Mouse (Mus musculus): Measurements from ENCODE around the gene Gm2696.
"Not testable (repeated sequence)": the region's sequence is repeated elsewhere in the genome, so short reads cannot be mapped to it uniquely, and the experiment has no call there.

Gene Gm2696

DNA sequence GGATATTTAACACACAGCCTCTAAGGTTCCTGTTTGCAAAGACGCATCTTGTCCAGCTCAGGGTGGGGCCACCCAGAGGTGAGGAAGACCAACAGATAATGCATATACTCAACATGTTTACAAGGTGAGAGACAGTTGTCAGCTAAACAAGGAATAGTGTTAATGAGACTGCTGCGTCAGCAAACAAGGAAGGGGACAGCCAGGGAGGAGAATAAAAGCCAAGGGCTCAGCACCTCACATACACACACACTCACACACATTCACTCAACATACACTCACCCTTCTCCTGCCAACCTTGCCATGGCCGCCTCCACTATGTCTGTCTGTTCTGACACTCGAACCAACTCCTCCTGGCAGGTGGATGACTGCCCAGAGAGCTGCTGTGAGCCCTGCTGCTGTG is at the start of gene Gm2696:
Gene Gm2696 (plus strand): TSS at position 301 of the 400 bp plus-strand sequence.
- DNase-seq (ENCODE audit: low read depth, low spot score), result no peak

DNA sequence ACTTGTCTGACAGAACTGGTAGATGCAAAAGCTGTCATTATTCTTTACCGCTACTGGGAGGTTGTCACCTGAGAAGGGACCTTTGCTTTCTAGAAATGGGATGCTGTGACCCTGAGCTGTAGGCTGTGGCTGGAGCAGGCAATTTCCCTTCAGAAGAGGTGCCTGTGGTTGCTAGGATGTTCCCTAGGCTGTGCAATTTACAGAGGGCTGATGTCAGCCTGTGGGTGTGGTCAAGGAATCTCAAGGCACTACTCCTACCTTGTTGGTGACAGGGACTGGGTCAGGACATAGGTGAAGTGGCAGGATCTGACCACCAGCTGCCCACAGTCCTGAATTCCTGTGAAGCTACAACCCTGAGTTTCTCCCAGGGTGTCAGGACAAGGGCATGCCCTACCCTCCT is 44.8 kb upstream of the Gm2696 start:
- no peak for DNase-seq (ENCODE audit: low read depth, low spot score)

DNA sequence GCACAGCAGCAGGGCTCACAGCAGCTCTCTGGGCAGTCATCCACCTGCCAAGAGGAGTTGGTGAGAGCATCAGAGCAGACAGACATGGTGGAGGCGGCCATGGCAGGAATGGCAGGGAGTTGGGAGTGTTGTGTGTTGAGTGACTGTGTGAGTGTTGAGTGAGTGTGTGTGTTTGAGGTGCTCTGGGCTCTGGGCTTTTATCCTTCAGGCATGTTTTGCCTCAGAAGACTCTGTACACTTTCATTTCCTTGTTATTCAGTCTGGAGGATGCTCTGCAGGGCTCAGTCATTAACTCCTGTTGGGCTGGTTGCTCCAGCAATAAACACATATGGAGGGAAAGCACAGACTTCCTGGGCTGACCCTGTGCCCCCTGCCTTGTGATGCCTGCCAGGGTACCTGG is 43.3 kb upstream of the Gm2696 start, which contains the start of gene Gm3238:
Gene Gm3238 (minus strand): TSS at position 101 of the 400 bp plus-strand sequence.
- DNase-seq (ENCODE audit: low read depth, low spot score), result not testable (repeated sequence)

DNA sequence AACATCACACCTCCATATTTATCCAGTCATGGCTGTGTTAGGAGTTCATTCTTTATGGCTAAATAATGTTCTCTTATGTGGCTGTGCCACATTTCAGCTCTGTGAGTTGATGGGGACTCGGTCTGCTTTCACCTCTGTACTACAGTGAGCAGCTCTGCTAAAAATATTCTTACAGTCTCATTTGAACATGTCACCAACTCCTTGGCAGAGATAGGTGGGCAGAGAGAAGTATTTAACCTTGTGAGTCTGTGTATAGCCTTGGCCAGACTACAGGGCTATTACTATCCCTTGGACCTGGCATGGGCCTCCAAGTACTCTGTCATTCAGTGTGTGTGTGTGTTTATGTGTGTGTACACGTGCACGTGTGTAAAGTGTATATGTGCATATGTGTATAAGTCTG is 42.3 kb upstream of the Gm2696 start:
- DNase-seq (ENCODE audit: low read depth, low spot score), result not testable (repeated sequence)

- not testable (repeated sequence) for DNase-seq (ENCODE audit: low read depth, low spot score)
Observed at GRCm38 (mm10) chr10:77776844-77777243, 37.6 kb upstream of the Gm2696 start, which contains the start of gene Gm7138. Gm7138 (minus strand) TSS chr10:77776944.

- DNase-seq (ENCODE audit: low read depth, low spot score), result not testable (repeated sequence)
Observed at GRCm38 (mm10) chr10:77782442-77782841, 32.0 kb upstream of the Gm2696 start, which contains the start of gene Gm3250. Gm3250 (minus strand) TSS chr10:77782542.

- not testable (repeated sequence) for DNase-seq (ENCODE audit: low read depth, low spot score)
Observed at GRCm38 (mm10) chr10:77783396-77783795, 31.1 kb upstream of the Gm2696 start.

DNA sequence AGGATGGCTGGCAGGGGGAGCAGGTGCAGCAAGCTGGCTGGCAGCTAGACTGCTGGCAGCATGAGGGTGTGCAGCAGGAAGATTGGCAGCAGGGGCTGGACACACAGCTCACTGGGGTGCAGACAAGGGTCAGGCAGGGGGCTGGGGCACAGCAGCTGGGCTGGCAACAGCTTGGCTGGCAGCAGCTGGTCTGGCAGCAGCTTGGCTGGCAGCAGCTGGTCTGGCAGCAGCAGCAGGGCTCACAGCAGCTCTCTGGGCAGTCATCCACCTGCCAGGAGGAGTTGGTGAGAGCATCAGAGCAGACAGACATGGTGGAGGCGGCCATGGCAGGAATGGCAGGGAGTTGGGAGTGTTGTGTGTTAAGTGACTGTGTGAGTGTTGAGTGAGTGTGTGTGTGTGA is 26.6 kb upstream of the Gm2696 start, which contains the start of gene Gm7137:
Gene Gm7137 (minus strand): TSS at position 325 of the 400 bp plus-strand sequence.
- not testable (repeated sequence) for DNase-seq (ENCODE audit: low read depth, low spot score)

DNA sequence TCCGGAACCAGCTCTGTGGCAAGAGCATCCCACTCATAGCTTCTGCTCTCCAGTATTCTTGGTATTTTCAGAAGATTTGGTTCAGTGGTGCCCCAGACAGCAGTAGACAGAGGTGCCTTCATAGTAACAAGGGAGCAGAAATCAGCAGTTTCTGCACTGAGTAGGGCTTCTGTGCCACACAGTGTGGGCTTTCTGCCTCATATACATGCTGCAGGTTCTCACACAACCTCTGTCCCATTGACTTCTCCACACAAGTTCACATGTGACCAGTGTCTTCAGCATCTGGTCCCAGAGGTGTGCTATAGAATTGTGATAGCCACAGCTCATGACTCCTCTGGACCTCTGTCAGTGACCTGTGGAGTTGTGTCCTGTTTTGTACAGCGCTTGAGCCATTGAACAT is 25.9 kb upstream of the Gm2696 start:
- DNase-seq (ENCODE audit: low read depth, low spot score), result no peak

GRCm38 (mm10) chr10:77794976-77795375 is 19.5 kb upstream of the Gm2696 start, which contains the start of gene Gm9639:
Gm9639 (minus strand) TSS chr10:77795076.
- DNase-seq (ENCODE audit: low read depth, low spot score), result no peak

- DNase-seq (ENCODE audit: low read depth, low spot score), result no peak
Observed at GRCm38 (mm10) chr10:77797677-77798076, 16.8 kb upstream of the Gm2696 start.

GRCm38 (mm10) chr10:77798164-77798920 is 16.1 kb upstream of the Gm2696 start:
- not testable (repeated sequence) for DNase-seq (ENCODE audit: low read depth, low spot score)

GRCm38 (mm10) chr10:77798921-77799508 is 15.5 kb upstream of the Gm2696 start, which contains the start of gene Gm19668:
Gm19668 (minus strand) TSS chr10:77799133.
- no peak for DNase-seq (ENCODE audit: low read depth, low spot score)

DNA sequence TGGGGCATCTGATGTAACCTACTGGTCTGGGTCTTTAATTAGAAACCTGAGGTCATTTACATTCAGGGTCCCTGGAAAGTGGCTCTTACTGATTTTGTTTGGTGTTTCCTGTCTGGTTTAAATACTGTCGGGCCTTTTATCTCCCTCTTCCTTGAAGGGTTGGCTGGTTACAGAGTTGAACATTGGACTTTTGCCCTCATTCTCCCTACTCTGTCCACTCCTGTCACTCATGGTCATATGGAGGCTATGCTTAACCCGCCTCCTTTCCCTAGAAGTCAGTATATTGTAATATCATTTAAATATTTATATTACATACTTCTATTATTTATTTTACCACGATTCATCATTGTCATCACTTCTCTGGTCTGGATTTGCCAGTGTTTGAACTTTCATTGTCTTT is 10.4 kb upstream of the Gm2696 start:
- DNase-seq (ENCODE audit: low read depth, low spot score), result no peak

DNA sequence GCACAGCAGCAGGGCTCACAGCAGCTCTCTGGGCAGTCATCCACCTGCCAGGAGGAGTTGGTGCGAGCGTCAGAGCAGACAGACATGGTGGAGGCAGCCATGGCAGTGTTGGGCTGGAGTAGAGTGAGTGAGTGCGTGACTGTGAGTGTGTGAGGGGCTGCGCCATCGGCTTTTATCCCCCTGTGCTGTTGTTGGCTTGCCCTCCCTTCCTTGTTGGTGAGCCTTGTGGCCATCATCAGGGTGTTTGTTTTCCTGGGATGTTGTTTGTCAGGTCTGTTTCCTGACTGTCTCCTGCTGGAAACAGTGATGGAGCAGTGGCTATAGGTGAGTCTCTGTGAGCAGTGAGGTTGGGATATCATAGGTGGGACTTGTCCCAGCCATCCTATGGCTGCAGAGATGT is 2.7 kb upstream of the Gm2696 start, which contains the start of gene Gm9507:
Gene Gm9507 (minus strand): TSS at position 101 of the 400 bp plus-strand sequence.
- no peak for DNase-seq (ENCODE audit: low read depth, low spot score)

- peak; percentile 2 for DNase-seq (ENCODE audit: low read depth, low spot score)
Observed at GRCm38 (mm10) chr10:77815514-77815913, 1.0 kb downstream of the Gm2696 start.

- DNase-seq (ENCODE audit: low read depth, low spot score), result no peak
Observed at GRCm38 (mm10) chr10:77818523-77818922, 4.0 kb downstream of the Gm2696 start.

DNA sequence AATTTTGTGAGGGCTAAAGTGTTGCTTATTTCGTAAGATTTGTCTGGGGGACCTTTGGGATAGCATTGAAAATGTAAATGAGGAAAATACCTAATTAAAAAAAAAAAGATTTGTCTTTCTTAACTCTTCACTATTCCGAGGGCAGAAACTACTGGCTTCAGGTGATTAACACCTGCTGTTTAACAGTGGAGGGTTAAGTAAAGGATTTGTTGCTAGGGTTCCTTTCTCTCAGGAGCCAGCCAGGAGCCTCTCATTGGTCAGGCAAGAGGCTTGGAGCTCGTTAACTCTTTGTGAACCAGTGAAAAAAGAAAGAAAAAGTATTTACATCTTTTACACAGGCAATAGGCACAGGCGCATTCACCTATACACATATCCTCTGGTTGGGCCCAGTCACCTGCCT is 4.7 kb downstream of the Gm2696 start:
- no peak for DNase-seq (ENCODE audit: low read depth, low spot score)

DNA sequence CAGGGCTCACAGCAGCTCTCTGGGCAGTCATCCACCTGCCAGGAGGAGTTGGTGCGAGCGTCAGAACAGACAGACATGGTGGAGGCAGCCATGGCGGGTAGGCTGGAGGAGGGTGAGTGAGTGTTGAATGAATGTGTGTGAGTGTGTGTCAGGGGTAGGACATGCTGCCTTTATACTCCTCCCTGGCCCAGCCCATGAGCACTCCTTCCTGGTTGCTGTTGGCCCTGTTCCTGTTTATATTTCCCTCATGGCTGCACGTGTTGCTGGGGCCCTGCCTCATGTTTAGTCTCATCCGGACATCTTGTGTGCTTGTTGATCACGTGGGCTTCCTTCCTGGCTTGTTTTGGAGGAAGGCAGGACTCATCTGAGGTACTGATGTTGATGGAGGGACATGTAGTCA is 12.5 kb downstream of the Gm2696 start, which contains the start of gene Krtap10-4:
Gene Krtap10-4 (minus strand): TSS at position 145 of the 400 bp plus-strand sequence.
- no peak for DNase-seq (ENCODE audit: low read depth, low spot score)

- DNase-seq (ENCODE audit: low read depth, low spot score), result no peak
Observed at GRCm38 (mm10) chr10:77835647-77836046, 21.2 kb downstream of the Gm2696 start, which contains the start of gene Krtap10-10. Krtap10-10 (plus strand) TSS chr10:77835947.

DNA sequence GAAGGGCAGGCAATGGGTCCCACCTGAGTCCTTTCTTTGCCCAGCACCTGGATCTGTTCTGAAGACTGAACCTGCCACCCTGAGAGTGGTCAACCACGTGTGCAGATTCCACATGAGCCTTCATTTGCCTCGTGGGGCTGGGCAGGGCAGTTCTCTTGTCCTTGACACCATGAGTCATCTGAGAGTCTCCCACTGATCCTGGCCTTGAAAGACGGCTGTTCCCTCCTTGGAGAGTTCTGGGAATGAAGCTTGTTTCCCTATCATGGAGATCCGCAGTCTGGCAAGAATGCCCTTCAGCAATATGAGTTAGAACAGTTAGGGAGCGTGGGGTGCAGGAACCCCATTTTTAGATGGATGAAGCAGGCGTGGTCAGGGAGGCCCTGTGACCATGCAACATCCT is 24.5 kb downstream of the Gm2696 start:
- no peak for DNase-seq (ENCODE audit: low read depth, low spot score)

- DNase-seq (ENCODE audit: low read depth, low spot score), result no peak
Observed at GRCm38 (mm10) chr10:77846503-77846902, 32.0 kb downstream of the Gm2696 start, which contains the start of gene Gm36176. Gm36176 (plus strand) TSS chr10:77846803.
